Mouse (Mus musculus): Measurements from ENCODE around the gene Bbox1. TPM values are rescaled to one million over a fixed set of nuclear protein-coding genes. Genes with fewer than 3 reads are reported as not detected.

Gene Bbox1
- total RNA-seq (2021) = under 1 TPM; 0.14 to 0.25 TPM

DNA sequence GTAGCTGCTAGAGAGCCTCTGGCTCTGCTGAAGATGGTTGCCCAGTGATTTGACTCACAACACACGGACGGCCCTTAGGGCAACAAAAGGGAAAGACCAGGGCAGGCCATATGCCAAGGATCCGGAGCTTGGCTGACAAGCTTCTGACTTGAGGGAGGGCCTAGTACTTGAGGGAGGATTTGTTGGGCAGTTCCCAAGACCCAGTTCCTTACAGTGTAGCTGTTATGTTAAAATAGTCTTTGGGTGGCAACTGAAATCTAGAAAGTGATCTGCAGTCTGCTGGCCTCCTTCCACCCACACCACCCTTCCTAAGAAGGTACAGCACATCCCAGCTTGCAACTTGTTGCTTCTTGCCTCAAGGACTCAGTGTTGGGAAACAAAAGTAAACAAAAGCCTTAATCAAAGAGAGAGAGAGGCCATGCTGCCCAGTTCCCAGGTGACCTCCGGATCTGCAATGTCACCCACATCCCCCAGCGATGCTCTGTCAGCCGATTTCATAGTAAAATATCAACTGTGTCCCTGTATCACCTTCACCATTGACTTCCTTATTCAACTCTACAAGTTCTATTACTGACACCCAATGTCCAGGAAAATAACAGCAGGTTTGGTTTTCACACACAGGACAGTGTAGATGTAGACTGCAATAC is at the start of gene Bbox1:
TSS of gene Bbox1 (minus strand) at position 52 of the 647 bp plus-strand sequence.
- peak; percentile 20 for DNase-seq

DNA sequence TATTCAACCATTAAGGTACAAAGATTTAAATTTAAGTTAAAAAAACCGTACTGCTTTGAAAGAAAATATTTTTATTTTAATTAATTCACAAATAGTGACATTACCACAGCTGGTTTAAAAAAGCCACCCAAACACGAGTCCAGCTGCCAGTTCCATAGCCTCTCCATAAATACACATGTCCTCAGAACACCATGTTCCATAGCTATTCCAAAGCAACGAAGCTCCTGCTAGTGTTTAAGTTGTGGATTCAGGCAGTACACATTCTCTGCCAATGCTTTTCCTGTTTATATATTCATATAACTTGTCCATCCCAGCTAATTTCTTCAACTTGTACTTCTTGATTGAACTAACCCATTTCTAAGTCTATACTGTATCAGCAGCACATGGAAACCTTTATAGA is 49.5 kb upstream of the Bbox1 start:
- DNase-seq = no peak

DNA sequence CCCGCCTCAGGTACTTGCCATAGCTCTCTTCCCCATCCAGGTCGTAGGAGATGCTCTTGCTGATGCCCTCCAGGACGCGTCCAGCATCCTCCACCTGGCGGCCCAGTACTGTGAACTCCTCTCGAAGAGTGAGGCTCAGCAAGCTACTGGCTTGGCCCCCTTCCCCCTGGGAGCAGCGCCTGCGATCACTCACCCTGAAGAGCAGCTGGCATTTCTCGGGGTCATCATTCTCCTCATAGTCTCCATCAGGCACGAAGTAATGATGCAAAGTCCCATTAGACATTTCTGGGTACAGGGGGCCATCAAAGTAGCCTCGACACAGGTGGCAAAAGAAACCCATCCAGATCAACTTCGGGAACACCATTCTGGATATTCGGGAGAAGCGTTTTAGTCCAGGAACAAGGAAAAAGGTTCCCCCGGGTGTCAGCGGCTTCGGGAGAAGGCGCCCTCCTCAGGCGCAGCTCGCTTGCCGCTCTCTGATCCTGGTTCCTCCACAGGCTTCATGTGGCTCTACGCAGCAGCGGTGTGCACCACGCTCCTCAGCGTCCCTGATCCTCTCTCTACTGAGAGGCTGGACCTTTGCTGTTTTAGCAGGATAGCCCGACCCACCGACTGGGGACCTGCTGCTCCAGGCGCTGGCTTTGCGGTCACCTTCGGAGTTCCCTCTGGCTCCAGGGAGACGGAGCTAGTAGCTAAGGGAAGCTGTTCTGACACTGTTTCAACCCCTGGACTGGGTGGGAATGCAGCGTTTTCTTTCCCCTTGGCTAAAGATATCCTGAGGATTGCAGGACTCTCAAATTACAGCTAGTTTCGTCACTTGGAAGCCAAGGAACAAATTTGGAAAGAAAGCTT is 48.3 kb upstream of the Bbox1 start, which contains the start of gene Fibin:
TSS of gene Fibin (minus strand) at position 752 of the 852 bp plus-strand sequence.
- DNase-seq = peak; percentile 45

DNA sequence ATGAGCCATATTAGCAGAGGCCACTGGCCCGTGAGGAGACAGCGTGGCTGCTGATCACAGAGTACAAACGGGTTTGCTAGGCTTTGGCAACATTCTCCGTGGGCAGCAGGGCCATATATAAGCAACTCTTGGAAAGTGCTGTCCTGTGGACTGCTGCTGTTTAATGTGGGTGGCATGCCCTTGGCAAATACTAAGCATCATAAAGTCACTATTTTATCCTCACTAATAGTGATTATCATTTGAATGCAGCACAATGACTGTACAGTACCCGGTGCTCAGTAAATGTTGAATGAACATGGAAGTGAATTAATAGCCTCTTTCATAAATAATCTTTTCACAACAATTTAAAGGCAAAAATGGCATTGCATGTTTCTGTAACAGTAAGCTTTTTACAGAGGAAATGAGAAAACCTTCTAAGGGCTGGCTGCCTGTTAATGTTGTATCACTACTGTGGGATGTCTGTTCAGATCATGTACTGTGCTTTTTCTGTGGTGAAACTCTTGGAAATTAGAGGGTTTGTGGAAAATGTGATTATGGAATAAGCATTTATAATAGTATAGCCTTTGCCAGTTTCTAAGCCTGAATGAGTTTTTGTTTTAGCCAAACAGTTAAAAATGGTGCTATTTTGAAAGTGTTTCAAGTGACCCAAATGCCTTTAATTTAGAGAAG is 39.1 kb upstream of the Bbox1 start:
- DNase-seq = no peak

DNA sequence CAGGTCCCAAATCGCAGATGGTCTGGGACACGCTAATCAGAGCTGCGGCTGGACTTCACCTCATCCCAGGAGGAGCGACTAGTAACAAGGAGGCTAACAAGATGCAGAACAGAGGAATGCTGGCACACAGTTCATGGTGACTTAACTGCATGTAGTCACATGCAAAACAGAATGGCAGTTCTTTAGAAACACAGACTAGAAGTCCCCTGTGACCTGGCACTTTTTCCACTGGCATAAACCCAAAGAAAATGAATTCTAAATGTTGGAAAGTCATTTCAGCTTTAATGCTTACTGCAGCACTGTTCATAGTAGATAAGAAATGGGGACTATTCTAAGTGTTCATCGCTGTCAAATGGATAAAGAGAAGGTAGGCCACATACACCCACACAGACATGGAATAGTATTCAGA is 37.5 kb upstream of the Bbox1 start:
- DNase-seq = no peak

DNA sequence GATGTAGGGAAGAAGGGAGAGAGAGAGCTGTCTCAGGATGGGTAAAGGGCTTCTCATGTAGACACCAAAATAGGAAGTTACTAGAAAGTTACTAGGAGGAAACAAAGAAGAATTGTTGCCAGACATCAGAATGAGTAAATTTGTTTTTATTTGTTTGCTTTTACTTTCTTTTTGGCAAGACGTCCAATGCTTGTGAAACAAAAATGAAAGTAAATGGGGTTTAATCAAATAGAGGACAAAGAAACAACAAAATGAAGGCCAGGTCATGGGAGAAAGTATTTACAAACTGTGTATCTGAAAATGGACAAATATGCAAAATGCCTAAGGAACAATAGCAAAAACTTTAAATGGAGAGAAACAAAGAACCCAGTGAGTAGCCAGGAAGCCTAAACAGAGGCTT is 37.0 kb upstream of the Bbox1 start:
- DNase-seq = no peak

DNA sequence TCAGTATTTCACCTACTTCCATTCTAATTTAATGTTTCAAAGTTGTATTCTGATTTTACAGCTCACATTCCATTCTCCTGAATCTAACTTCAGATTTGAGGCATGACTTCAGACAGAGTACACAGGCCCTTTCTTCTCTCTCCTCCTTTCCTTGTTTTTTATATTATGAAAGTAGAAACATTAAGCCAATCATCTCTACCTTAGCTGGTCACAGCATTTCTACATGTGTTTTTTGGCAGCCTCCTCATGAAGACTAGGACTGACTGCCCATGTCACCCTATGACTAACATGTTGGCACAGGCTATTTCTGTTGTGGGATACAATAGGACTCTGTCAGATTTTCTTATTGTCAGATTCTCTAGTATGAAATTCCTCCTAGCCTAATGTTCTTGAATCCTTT is 14.6 kb upstream of the Bbox1 start:
- DNase-seq = no peak

DNA sequence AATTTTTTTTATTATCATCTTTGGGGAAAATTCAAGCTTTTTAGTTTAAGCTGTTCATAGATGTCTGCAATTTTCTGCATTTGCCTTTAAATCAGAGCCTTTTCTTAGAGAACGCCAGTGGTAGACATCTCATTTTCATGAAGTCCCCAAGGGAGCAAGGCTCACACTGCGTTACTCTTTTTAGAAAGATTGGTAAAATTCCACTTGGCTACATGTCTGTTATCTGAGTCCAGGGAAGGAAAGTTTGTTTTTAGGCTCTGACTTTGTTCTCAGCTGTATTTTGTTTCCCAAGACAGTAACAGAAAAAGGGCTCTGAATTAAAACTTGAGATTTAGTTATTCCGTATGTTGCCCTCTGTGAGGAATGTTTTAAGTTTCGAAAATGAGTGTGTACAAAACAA is 5.6 kb upstream of the Bbox1 start:
- no peak for DNase-seq

DNA sequence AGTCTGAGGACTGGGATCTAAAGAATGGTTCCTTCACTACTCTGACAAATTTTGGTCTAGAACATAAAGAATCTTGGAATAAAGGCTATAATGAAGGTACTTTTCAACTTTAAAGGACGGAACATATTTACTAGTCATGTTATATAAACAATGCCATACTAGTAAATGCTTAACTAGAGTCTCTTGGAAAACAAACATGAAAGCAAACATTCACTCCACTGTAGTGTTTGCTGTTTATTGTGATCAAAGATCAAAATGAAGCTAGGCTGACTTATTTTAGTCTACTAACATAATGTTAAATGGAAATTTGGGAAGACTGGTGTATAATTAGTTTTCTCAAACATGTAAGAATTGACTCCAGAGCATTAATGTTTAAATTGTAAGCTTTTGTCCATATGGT is 4.9 kb upstream of the Bbox1 start:
- DNase-seq = no peak

DNA sequence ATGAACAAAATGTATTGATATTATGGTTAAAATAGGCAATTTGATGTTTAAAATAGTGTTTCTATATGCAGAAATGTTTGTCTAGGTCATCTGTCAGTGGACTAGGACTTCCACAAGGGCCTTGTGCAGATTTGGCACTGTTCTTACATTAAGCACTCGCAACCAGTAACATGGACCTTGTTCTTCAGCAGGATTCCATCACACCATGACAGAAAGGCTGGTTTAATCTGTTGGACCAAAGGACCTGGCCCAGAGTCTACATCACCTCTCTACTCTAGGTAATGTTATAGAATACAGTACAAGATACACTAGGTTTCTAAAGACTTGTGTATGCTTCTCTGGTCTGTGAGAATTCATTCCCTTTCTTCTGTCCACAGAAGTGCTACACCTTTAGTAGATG is 4.4 kb upstream of the Bbox1 start:
- DNase-seq = no peak

DNA sequence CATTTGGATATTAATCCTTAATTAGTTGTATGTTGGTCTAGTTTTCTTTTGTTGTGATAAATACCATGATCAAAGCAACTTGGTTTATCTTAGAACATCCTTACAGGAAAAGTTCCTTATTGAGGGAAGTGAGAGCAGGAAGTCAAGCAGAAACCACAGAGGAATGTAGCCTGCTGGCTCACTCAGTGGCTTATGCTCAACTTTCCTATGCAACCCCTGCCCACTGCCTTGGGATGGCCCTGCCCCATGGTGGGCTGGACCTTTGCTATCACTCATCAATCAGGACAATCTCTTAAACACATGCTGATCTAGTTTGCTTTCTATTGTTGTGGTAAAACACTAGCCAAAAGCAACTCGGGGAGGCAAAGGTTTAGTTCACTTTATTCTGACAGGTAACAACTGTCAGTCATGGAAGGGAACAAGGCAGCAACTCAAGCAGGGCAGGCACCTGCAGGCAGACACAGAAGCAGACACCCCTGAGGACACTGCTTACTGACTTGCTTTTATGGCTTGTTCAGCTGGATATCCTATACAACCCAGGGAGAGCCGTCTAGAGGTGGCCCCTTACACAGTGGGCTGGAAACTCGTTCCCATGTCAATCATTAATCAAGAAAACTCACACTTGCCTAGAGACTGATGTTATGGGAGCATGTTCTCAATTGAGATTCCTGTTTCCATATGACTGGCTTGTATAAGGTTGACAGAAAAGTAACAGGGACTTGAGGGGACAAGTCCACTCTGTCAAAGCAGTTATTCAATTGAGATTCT is 1.9 kb upstream of the Bbox1 start:
- DNase-seq = no peak

DNA sequence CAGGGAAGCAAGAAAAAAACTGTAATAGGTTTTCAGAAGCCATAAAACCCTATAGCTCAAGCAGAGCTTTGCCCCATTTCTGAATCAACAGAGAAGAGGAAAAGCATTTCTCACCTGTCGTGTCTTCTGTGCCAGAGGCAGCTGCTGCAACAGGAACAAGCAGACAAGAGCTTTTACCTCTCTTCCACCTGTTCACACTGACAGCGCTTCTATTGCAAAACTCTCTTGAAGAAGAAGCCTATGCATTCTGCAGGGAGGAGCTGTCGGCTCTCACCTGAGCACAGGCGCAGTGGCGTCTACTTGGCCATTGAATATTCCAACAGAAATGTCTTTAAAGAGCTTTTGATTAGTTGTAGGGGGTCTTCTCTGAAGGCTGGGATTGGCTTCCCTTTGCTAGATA is 286 bp downstream of the Bbox1 start:
- DNase-seq = no peak

DNA sequence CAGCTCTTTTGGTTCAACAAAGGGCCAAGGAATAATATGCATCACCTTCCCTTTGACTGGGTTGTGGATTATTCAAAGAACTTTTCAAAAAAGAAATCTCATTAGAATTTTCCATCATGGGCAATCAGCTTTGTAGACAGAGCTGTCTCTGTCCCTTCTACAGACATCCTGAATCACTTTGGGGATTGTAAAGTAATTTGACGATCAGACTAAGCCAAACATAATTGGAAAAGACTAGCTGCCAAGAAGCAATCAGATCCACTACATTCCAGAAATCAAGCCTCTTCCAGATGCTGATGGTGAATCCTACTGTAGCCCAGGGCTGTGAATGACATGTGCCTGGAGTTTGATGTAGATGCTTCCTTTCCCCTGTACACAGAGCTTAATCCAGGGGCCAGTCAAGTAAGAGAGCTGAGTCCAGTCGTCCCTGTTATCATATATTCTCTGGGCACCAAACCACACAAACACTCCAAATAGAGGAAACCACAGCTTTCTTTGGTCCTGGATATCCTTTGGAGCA is 995 bp downstream of the Bbox1 start:
- DNase-seq = no peak

DNA sequence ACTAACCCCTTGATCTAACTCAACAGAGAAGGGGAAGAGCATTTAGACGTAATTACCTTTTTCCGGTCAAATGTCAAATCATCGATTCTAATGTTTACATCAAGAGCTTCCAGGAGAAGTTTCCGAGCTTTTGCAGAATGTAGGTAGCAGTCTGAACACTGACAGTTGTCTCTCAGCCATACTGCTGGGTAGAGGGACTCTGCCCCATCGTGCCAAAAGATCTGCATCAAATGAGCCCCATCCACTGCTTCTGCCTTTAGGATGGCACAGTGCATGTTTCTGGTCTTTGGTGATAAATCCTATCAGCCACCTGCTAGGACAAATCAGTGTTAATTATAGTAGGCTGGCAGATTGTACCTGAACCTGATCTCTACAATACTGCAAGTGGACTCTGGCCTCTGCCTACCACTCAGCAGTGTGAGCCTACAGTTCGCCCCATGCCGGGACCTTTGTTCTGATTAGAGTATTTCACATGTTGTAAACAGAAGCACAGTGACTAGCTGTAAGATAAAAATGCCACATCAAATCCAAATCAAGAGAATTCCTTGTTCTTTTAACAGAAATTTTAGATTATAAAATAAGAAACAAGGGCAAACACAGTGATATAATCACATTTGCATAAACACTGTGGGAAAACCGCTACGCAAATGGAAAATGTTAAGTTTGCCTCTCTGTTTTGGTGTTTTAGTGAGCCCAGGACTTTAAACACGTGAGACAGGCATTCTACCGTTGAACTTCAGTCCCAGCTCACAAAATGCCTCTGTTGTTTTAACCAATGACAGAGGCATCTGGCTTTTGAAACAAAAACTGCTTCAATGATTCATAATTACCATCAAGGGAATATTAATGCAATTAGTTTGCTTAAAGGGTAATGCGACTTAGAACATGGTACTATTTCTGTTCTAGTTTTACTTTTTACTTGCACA is 8.7 kb downstream of the Bbox1 start:
- no peak for DNase-seq

DNA sequence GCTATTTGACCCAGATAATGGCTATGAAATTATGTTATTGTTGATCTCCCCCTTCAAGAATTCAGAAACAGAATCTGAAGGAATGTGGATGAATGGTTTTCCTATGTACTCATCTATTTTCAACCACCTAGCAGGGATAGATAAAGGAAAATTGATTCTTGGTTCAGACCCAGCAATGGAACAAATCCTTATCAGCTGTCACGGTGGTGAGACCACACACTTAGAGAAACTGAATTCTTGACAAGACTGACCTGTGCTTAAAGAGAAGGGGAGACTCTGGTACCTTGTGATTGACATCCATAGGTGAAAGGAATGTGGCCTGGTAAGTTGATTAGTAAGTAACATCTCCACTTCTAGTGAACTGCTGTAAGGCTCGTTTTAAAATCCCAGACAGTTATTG is 12.1 kb downstream of the Bbox1 start:
- no peak for DNase-seq

DNA sequence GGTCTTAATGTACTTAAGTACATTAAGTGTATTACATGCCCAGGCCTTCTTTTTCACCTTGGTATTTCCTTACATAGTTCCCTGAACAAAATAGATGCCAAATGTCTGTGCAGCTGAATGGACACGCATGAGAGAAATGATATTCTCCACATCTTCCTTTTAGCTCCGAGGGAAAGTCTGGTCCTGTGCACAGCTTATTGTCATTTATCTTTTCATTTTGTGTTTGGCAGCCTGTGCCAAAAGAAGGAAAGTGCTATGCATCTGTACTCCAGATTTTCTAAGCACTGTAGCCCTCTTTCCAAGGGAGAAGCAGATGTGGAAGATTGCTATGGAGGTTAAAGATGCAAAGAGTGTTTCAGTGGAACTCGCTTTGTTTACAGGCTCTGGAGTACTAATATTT is 13.0 kb downstream of the Bbox1 start:
- no peak for DNase-seq

DNA sequence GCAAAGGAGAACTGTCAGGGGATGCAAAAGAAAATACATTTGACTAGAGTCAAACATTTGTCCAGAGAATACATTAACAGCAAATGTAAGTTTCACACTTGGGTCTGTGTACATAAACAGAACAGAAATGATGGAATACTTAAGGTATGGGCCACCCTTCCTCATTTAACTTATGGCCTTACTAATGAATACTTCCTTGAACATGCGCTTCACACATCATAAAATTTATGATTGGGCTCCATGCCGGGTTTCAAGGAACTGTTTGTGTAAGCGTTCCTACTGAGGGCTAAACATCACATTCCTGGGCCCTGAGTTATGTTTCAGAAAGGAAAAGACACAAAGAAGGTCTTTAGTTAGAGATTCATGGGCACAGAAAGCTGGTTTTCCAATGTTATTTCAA is 19.4 kb downstream of the Bbox1 start:
- DNase-seq = no peak

DNA sequence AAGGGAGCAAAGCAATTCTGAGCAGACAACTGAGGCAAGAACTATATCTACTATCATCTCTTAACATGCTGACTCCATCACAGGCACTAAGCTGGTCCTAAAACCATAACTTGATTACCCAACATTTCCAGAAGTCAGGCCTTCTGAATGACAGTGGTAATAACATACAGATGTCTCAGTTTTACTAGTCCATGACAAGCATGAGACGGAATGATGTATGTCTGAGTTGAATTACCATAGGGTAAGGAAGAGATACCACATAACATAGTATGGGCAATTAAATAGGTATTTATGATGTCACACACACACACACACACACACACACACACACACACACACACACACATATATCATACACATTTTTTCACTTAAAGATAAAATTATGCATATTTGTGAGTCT is 26.4 kb downstream of the Bbox1 start:
- DNase-seq = no peak

DNA sequence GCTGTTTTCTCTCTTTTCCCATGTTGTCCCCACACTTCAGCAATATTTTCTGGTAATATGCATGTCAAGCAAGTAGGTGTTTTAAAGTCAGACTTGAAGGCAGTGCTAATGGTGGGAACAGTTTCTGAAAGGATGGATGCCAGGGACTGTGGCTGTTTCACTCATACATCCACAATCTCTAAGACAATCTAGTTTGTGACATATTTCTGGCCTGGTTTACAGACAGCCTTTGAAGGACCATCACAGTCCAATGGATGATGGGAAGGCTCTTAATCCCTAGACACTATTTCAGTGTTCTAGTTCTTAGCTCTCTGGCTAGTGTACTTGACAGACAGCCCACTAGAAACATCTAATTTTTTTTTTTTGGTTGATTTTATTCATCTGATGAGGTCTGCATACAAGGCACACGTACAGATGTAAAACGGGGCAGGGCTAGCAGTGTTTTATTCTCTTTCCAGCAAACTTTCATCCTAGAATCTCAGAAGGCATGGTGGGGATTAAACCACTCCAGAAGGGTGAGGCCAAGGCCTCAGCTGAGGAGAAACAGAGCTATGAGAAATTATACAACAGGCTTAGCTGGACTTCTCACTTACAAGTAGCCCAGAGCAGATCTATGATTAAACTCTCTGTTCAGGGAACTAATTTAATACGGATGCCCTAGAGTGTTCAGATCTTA is 28.4 kb downstream of the Bbox1 start:
- no peak for DNase-seq

DNA sequence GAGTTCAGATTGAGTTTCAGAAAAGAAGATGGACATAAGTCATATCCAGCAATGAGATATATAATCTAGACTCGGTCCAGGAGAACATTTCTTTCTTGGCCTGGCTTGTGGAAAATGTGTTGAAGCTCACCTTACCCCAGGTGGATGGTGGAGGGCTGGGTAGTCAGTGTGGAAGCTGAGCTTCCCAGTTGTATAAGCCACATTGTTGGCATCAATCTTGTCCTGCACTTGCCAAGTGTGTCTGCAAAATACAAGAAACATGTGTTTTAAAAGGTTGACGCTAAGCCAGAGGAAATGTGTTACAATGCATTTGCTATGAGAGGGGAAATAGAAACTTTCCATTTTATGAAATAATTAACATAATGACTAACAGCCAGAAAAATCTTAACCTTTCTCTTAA is 38.9 kb downstream of the Bbox1 start:
- DNase-seq = peak; percentile 25

DNA sequence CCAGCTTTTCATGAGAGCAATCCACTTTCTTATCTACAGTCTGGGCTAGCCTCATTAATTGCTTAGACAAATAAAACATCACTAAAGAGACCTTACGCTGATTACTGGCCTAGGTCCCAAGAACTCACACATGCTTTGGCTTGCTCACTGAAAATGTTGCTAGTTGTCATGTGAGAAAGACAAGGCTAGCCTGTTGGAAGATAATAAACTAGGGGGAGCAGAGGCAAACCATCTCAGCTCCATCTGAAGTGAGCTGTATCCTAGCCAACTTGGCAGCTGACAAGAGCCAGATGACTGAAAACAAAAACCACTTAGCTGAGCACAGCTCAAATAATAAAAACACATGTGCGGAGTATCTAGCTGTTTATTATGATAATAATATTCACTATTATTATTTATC is 40.2 kb downstream of the Bbox1 start:
- peak; percentile 18 for DNase-seq

Data from heart, postnatal 4 days (tissue).